Mouse (Mus musculus) G1E-ER4 (cell line): ENCODE results near the gene Tgm4. TPM values are rescaled to one million over a fixed set of nuclear protein-coding genes. Genes with fewer than 3 reads are reported as not detected.

ENCODE experiments used
- GATA1 ChIP-seq: IDR thresholded peaks from one replicate; pipeline ENCODE4 v1.8.0; 2012; ENCODE audit warnings: low read length, inconsistent platforms
- polyA plus RNA-seq: library from polyadenylated mRNA; stranded (reverse); fragments of >175 nt; gene quantifications from 2 replicates; pipeline ENCODE4 v1.2.3, GENCODE M21; 2012

Tgm4 gene
- polyA plus RNA-seq, 1 experiment = not detected

DNA sequence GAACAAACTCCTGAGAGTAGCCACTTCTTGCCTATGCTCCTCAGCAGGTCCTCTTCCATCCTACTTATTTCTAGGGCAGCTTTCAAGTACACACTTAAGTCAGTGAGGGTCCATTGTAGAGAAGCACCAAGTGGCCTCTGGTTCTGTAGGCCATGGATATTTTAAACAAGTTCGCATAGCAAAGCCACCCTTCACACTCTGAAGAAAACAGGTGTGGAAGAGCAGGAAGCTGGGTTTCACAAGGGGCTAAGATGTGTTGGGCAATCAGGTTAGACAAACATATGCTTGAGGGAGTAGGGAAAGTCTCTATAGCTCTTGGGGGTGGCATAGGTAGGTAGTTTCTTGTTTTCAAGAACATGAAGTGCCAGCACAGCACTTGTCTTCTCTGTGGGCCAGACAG, 50.8 kb downstream of the Tgm4 start:
- no peak for TF ChIP-seq GATA1

DNA sequence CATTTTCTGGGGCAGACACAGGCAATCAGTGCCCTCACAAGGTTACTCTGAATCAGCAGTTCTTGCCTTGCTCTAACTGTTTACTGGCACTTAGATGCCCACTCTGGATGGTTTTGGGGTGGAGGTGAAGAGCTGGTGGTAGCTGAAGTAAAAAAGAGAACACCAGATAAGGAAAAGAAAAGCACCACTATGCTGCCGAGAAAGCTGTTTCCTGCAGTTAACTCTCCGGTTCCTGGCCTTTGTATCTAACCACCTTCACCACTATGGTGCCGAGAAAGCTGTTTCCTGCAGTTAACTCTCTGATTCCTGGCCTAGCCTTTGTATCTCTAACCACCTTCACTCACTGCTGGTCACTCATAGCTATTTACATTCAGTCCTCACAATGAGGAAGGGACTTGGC, 53.0 kb downstream of the Tgm4 start:
- no peak for TF ChIP-seq GATA1

DNA sequence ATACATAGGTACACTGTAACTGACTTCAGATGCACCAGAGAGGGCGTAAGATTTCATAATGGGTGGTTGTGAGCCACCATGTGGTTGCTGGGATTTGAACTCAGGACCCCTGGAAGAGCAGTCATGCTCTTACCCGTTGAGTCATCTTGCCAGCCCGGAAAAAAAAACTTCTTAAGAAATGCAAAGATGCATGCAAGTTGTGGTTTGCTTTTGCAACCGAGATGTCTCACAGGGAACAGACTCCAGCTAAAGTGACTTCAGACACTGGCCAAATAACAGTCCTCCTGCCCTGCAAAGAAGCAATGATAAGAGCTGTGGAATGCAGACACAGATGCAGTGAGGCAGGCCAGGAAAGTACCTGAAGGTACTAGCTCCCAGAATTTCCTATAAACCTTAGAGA, 56.3 kb downstream of the Tgm4 start:
- no peak for TF ChIP-seq GATA1

GRCm38 (mm10) chr9:123099631-123100455, 65.3 kb downstream of the Tgm4 start:
- no peak for TF ChIP-seq GATA1

GRCm38 (mm10) chr9:123103425-123103824, 68.9 kb downstream of the Tgm4 start:
- no peak for TF ChIP-seq GATA1

DNA sequence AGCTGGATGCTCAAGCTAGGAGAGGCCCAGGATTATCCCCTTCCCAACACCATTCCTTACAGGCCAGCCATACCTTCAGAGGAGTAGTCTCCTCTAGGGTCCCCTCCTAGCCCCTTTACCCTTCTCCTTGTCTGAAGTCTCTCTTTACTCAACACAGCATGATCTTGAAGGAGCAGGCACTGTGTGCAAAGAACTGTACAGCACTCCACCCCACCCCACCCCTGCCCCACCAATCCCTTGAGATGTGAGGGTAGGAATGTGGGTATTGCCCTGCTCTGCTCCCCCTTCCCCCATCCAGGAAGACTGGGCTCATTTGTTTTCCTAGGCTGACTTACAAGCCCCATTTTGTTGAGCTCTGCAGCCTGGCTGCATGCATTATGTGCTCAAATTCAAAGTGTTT, 69.8 kb downstream of the Tgm4 start:
- no peak for TF ChIP-seq GATA1

GRCm38 (mm10) chr9:123107186-123107585, 72.7 kb downstream of the Tgm4 start:
- TF ChIP-seq GATA1 = no peak

- no peak for TF ChIP-seq GATA1
Observed at GRCm38 (mm10) chr9:123109188-123109587, 74.7 kb downstream of the Tgm4 start.

DNA sequence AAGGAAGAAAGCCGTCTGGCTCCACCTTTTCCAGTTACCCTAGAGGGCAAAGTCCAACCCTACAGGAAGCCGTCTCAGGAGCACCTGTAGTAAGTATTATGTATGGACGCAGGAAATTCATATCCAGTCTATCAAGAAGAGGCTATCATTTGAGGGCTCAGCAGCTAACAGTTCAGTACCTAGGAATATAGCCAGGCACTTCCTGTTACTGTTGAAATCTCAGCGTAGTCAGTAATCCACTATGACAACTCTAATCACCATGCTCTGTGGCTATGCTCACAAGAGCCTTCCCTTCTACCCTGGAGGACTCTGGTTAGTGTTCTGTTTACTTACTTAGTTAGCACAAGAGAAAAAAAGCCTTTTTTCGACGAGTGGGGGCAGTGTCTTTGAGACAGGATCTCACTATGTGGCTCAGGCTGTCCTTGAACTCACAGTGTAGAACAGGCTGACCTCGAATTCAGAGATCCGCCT, 77.3 kb downstream of the Tgm4 start:
- no peak for TF ChIP-seq GATA1

- no peak for TF ChIP-seq GATA1
Observed at GRCm38 (mm10) chr9:123112805-123113521, 78.4 kb downstream of the Tgm4 start, which contains the start of the genes Zdhhc3 and Exosc7. Gene Zdhhc3, minus strand, starts transcription at chr9:123113205. Gene Exosc7, plus strand, starts transcription at chr9:123113215.

- TF ChIP-seq GATA1 = no peak
Observed at GRCm38 (mm10) chr9:123113931-123114330, 79.4 kb downstream of the Tgm4 start.

- no peak for TF ChIP-seq GATA1
Observed at GRCm38 (mm10) chr9:123115566-123115965, 81.0 kb downstream of the Tgm4 start.

Other genes starting within 250 kb of the Tgm4 start
- 0.45 and 1.3 TPM in 2 replicates for gene Tcaim, start 229.2 kb upstream of the Tgm4 start, polyA plus RNA-seq
- gene Gm35549, start 190.7 kb upstream of the Tgm4 start, polyA plus RNA-seq = not detected in 2 replicates
- gene Zfp445, start 168.7 kb upstream of the Tgm4 start, polyA plus RNA-seq = 5.8 and 7.9 TPM in 2 replicates
- gene Zkscan7, start 149.0 kb upstream of the Tgm4 start, polyA plus RNA-seq = not detected in 2 replicates
- 1.4 and 1.7 TPM in 2 replicates for gene Zfp105, start 111.7 kb upstream of the Tgm4 start, polyA plus RNA-seq
- gene 1110059G10Rik, start 83.7 kb upstream of the Tgm4 start, polyA plus RNA-seq = 2.3 and 5.9 TPM in 2 replicates
- 35.6 and 35.8 TPM in 2 replicates for gene Kif15, start 83.7 kb upstream of the Tgm4 start, polyA plus RNA-seq
- gene Tmem42, start 13.4 kb upstream of the Tgm4 start, polyA plus RNA-seq = 5.2 and 7.3 TPM in 2 replicates
- gene Zdhhc3, start 78.5 kb downstream of the Tgm4 start, polyA plus RNA-seq = 105 and 247 TPM in 2 replicates
- 9.6 and 22.6 TPM in 2 replicates for gene Exosc7, start 78.5 kb downstream of the Tgm4 start, polyA plus RNA-seq
- 0.08 TPM in 1 of 2 replicates, not detected in the other for gene Clec3b, start 116.2 kb downstream of the Tgm4 start, polyA plus RNA-seq
- not detected in 2 replicates for gene Cdcp1, start 181.3 kb downstream of the Tgm4 start, polyA plus RNA-seq
- gene Tmem158, start 226.0 kb downstream of the Tgm4 start, polyA plus RNA-seq = not detected in 2 replicates